Mouse (Mus musculus) lung, embryonic 14.5 days (tissue): ENCODE measurements around the gene Nedd4. TPM values are rescaled to one million over a fixed set of nuclear protein-coding genes. Genes with fewer than 3 reads are reported as not detected.

Experiments used
- ATAC-seq: fragments of 200-750 bp; cut with Nextera tagmentation; 2 replicates; pipeline ENCODE4 v1.8.0; 2017; ENCODE audit warnings: mild to moderate bottlenecking, moderate TSS enrichment, moderate library complexity; ENCODE audit not compliant: insufficient read depth
- DNase-seq: peaks from one replicate; pipeline ENCODE4 v3.0.0-alpha.2; 2015
- H3K27ac ChIP-seq: fragments of 300-500 bp; sonication (generic); 2 replicates; pipeline ENCODE4 v1.5.1; 2014; ENCODE audit warnings: low read depth, mild to moderate bottlenecking, moderate library complexity
- H3K27me3 ChIP-seq: fragments of 300-500 bp; sonication (generic); 2 replicates; pipeline ENCODE4 v1.6.1; 2014; ENCODE audit warnings: low read length, control low read depth; ENCODE audit not compliant: insufficient read depth
- H3K36me3 ChIP-seq: fragments of 300-500 bp; sonication (generic); 2 replicates; pipeline ENCODE4 v1.6.1; 2014; ENCODE audit warnings: control low read depth; ENCODE audit not compliant: insufficient read depth
- H3K4me1 ChIP-seq: fragments of 300-500 bp; sonication (generic); 2 replicates; pipeline ENCODE4 v1.6.1; 2014; ENCODE audit warnings: antibody characterized with exemption, control low read depth; ENCODE audit not compliant: insufficient read depth
- H3K4me2 ChIP-seq: fragments of 300-500 bp; sonication (generic); 2 replicates; pipeline ENCODE4 v1.6.1; 2014; ENCODE audit warnings: mild to moderate bottlenecking
- H3K4me3 ChIP-seq: fragments of 300-500 bp; sonication (generic); 2 replicates; pipeline ENCODE4 v1.5.1; 2014; ENCODE audit warnings: low read depth, low read length
- H3K9ac ChIP-seq: fragments of 300-500 bp; sonication (generic); 2 replicates; pipeline ENCODE4 v1.6.1; 2014
- H3K9me3 ChIP-seq: fragments of 300-500 bp; sonication (generic); 2 replicates; pipeline ENCODE4 v1.6.1; 2016; ENCODE audit warnings: low read depth, low read length, control low read depth
- CTCF ChIP-seq: IDR thresholded peaks from 2 replicates; pipeline ENCODE4 v1.5.1; 2016; ENCODE audit warnings: antibody characterized with exemption, low read depth
- WGBS: fragments of 180-500 bp; shearing (Covaris S2); extraction: QIAGEN DNeasy Blood & Tissue Kit; methylation state at CpG from one replicate; pipeline ENCODE4 v1.1.7; 2014; 5-methylcytosine and 5-hydroxymethylcytosine counted together
- polyA plus RNA-seq: library from polyadenylated mRNA; unstranded; fragments of >200 nt; fragmentation: Nextera tagmentation; extraction: Ambion mirVana; gene quantifications from 2 replicates; pipeline ENCODE4 v1.2.1, GENCODE M21; 2014

Gene Nedd4
- polyA plus RNA-seq, 1 experiment from 2014 or later: 805 TPM

- Histone ChIP-seq H3K4me1 (peaks cover 13% of the 10 kb centered on the region), H3K4me3 (no peak overlapping the region), H3K9ac (0 out of 2 replicates have a peak overlapping the region, but pooled peaks have one; percentile 13), H3K27me3 (no peaks in the 10 kb centered on the region), H3K4me2 (peak overlapping the region; percentile 44), H3K9me3 (no peaks in the 10 kb centered on the region), H3K27ac (peak overlapping the region; percentile 81), H3K36me3 (no peaks in the 10 kb centered on the region)
- TF ChIP-seq CTCF: 0 out of 2 replicates have a peak, but pooled peaks have one; percentile 16
- 21% methylated on average over 4 of the region's 4 CpGs for WGBS
- DNase-seq: peak; percentile 58
- peak; percentile 21; the same call in 1 of the 2 replicates for ATAC-seq
These were observed 8.6 kb upstream of the Nedd4 start for GRCm38 (mm10) chr9:72653533-72653932.

GRCm38 (mm10) chr9:72654593-72655242 is 7.4 kb upstream of the Nedd4 start:
- DNase-seq: peak; percentile 74
- no peak for ATAC-seq
- no peak overlapping the region for H3K27ac ChIP-seq
- no peak overlapping the region for H3K4me2 ChIP-seq
- peak; percentile 69 for TF ChIP-seq CTCF
- H3K9me3 ChIP-seq: no peaks in the 10 kb centered on the region
- no peak overlapping the region for H3K9ac ChIP-seq
- H3K4me3 ChIP-seq: no peak overlapping the region
- H3K36me3 ChIP-seq: no peaks in the 10 kb centered on the region
- peaks cover 13% of the 10 kb centered on the region for H3K4me1 ChIP-seq
- H3K27me3 ChIP-seq: no peaks in the 10 kb centered on the region
- WGBS: 70% methylated on average over 6 of the region's 6 CpGs

GRCm38 (mm10) chr9:72655602-72656001 is 6.5 kb upstream of the Nedd4 start:
- Histone ChIP-seq H3K27me3 (no peaks in the 10 kb centered on the region), H3K4me1 (peaks cover 13% of the 10 kb centered on the region), H3K4me2 (no peak overlapping the region), H3K9me3 (no peaks in the 10 kb centered on the region), H3K36me3 (no peaks in the 10 kb centered on the region), H3K4me3 (no peak overlapping the region), H3K27ac (no peak overlapping the region), H3K9ac (no peak overlapping the region)
- TF ChIP-seq CTCF: no peak
- DNase-seq (no peak), ATAC-seq (no peak)
- 65% methylated on average over 5 of the region's 5 CpGs for WGBS

GRCm38 (mm10) chr9:72656491-72656890 is 5.7 kb upstream of the Nedd4 start:
- Histone ChIP-seq H3K4me2 (no peak overlapping the region), H3K9me3 (no peaks in the 10 kb centered on the region), H3K36me3 (no peaks in the 10 kb centered on the region), H3K27ac (no peak overlapping the region), H3K9ac (no peak overlapping the region), H3K4me3 (no peak overlapping the region), H3K27me3 (no peaks in the 10 kb centered on the region), H3K4me1 (peaks cover 16% of the 10 kb centered on the region)
- ATAC-seq: no peak
- DNase-seq: no peak
- TF ChIP-seq CTCF: no peak
- 45% methylated on average over 4 of the region's 4 CpGs for WGBS

- no peak overlapping the region for H3K4me2 ChIP-seq
- peaks cover 16% of the 10 kb centered on the region for H3K4me1 ChIP-seq
- H3K27ac ChIP-seq: no peak overlapping the region
- TF ChIP-seq CTCF: no peak
- H3K4me3 ChIP-seq: no peak overlapping the region
- H3K27me3 ChIP-seq: no peaks in the 10 kb centered on the region
- H3K9me3 ChIP-seq: no peaks in the 10 kb centered on the region
- H3K9ac ChIP-seq: no peak overlapping the region
- no peak for ATAC-seq
- WGBS: 57% methylated on average over 3 of the region's 3 CpGs
- DNase-seq: no peak
- H3K36me3 ChIP-seq: no peaks in the 10 kb centered on the region
These were observed 5.2 kb upstream of the Nedd4 start for GRCm38 (mm10) chr9:72656940-72657339.

- DNase-seq: no peak
- Histone ChIP-seq H3K36me3 (no peaks in the 10 kb centered on the region), H3K9ac (no peak overlapping the region), H3K4me2 (no peak overlapping the region), H3K4me1 (peaks cover 13% of the 10 kb centered on the region; the same call in 1 of the 2 replicates), H3K4me3 (no peak overlapping the region), H3K27ac (no peak overlapping the region), H3K9me3 (no peaks in the 10 kb centered on the region), H3K27me3 (no peaks in the 10 kb centered on the region)
- 55% methylated on average over 1 of the region's 1 CpGs for WGBS
- TF ChIP-seq CTCF: no peak
- ATAC-seq: no peak
These were observed 4.5 kb upstream of the Nedd4 start for GRCm38 (mm10) chr9:72657694-72658093.

- peaks cover 7% of the 10 kb centered on the region; the same call in 1 of the 2 replicates for H3K4me1 ChIP-seq
- no peak for TF ChIP-seq CTCF
- H3K4me2 ChIP-seq: no peak overlapping the region
- no peaks in the 10 kb centered on the region for H3K27me3 ChIP-seq
- 71% methylated on average over 4 of the region's 4 CpGs for WGBS
- H3K27ac ChIP-seq: no peak overlapping the region
- ATAC-seq (no peak), DNase-seq (no peak)
- H3K9me3 ChIP-seq: no peaks in the 10 kb centered on the region
- no peak overlapping the region for H3K4me3 ChIP-seq
- H3K36me3 ChIP-seq: peaks cover 14% of the 10 kb centered on the region
- H3K9ac ChIP-seq: no peak overlapping the region
These were observed 2.0 kb upstream of the Nedd4 start for GRCm38 (mm10) chr9:72660139-72660538.
